ENCODE assay signal across 8 mouse cellular contexts in genomic region chr9:61376650-61377049, GRCm38 (mm10). TPM values are rescaled to one million over a fixed set of nuclear protein-coding genes. Genes with fewer than 3 reads are reported as not detected.
DNase-seq lines count a peak whose midpoint lies in the region; ATAC-seq and TF ChIP-seq lines count a peak whose summit lies in the region.

No protein-coding gene starts in this region.

- no peak for ATAC-seq in lung, embryonic 14.5 days (ENCODE audit: insufficient read depth)
- no peak for ATAC-seq in forebrain, postnatal 0 days
- no peak for ATAC-seq in liver, embryonic 12.5 days
- no peak for ATAC-seq in stomach, embryonic 15.5 days (ENCODE audit: insufficient read depth, low FRiP score, low read depth)

- H3K4me1 ChIP-seq in lung, embryonic 14.5 days (ENCODE audit: insufficient read depth) = peaks cover 45% of the 10 kb centered on the region
- H3K4me1 ChIP-seq in forebrain, postnatal 0 days (ENCODE audit: insufficient read depth) = peaks cover 34% of the 10 kb centered on the region
- peaks cover 95% of the 10 kb centered on the region for H3K4me1 ChIP-seq in liver, embryonic 12.5 days
- H3K4me1 ChIP-seq in stomach, embryonic 15.5 days = peaks cover 67% of the 10 kb centered on the region

- no peak overlapping the region for H3K4me3 ChIP-seq in lung, embryonic 14.5 days (ENCODE audit: low read depth, low read length)
- H3K4me3 ChIP-seq in forebrain, postnatal 0 days (ENCODE audit: low read depth, low read length) = peak overlapping the region; percentile 83
- no peak overlapping the region for H3K4me3 ChIP-seq in liver, embryonic 12.5 days
- H3K4me3 ChIP-seq in stomach, embryonic 15.5 days (replicated peaks) = peak overlapping the region; percentile 8; the same call in 1 of the 2 replicates

- no peak overlapping the region for H3K9ac ChIP-seq in lung, embryonic 14.5 days
- no peak overlapping the region for H3K9ac ChIP-seq in forebrain, postnatal 0 days
- H3K9ac ChIP-seq in liver, embryonic 12.5 days = no peak overlapping the region
- no peak overlapping the region for H3K9ac ChIP-seq in stomach, embryonic 15.5 days

- no peak for DNase-seq in lung, embryonic 14.5 days
- DNase-seq in lung, postnatal 25 days (ENCODE audit: low spot score) = no peak
- DNase-seq in forebrain, postnatal 0 days = no peak
- no peak for DNase-seq in spleen, postnatal 10 days (ENCODE audit: low spot score in 2 of 2)
- no peak for DNase-seq in cerebellum, adult 11-12 months
- DNase-seq in kidney, postnatal 14 days = no peak

- 40% methylated on average over 3 of the region's 3 CpGs for WGBS in lung, embryonic 14.5 days
- WGBS in forebrain, postnatal 0 days = 24% methylated on average over 3 of the region's 3 CpGs
- 47% methylated on average over 3 of the region's 3 CpGs for WGBS in liver, embryonic 12.5 days (ENCODE audit: insufficient replicate concordance)
- 48% methylated on average over 3 of the region's 3 CpGs for WGBS in stomach, embryonic 15.5 days

- peaks cover 60% of the 10 kb centered on the region for H3K36me3 ChIP-seq in lung, embryonic 14.5 days (ENCODE audit: insufficient read depth)
- H3K36me3 ChIP-seq in forebrain, postnatal 0 days (ENCODE audit: insufficient read depth) = 0 out of 2 replicates have a peak, but pooled peaks cover 4% of the 10 kb centered on the region
- peaks cover 19% of the 10 kb centered on the region for H3K36me3 ChIP-seq in liver, embryonic 12.5 days
- 0 out of 2 replicates have a peak, but pooled peaks cover 5% of the 10 kb centered on the region for H3K36me3 ChIP-seq in stomach, embryonic 15.5 days

- H3K27me3 ChIP-seq in lung, embryonic 14.5 days (ENCODE audit: insufficient read depth, low read length) = no peaks in the 10 kb centered on the region
- no peaks in the 10 kb centered on the region for H3K27me3 ChIP-seq in forebrain, postnatal 0 days (ENCODE audit: insufficient read depth, low read length)
- H3K27me3 ChIP-seq in liver, embryonic 12.5 days (replicated peaks) = peaks cover 70% of the 10 kb centered on the region
- H3K27me3 ChIP-seq in stomach, embryonic 15.5 days (replicated peaks) = no peaks in the 10 kb centered on the region

- peak overlapping the region; percentile 99 for H3K4me2 ChIP-seq in lung, embryonic 14.5 days
- peak overlapping the region; percentile 99 for H3K4me2 ChIP-seq in forebrain, postnatal 0 days (ENCODE audit: low read depth)
- H3K4me2 ChIP-seq in liver, embryonic 12.5 days = peak overlapping the region; percentile 28
- peak overlapping the region; percentile 94 for H3K4me2 ChIP-seq in stomach, embryonic 15.5 days

- no peak overlapping the region for H3K27ac ChIP-seq in lung, embryonic 14.5 days (ENCODE audit: low read depth)
- no peak overlapping the region for H3K27ac ChIP-seq in forebrain, postnatal 0 days (ENCODE audit: low read depth, low read length)
- H3K27ac ChIP-seq in liver, embryonic 12.5 days = no peak overlapping the region
- peak overlapping the region; percentile 70 for H3K27ac ChIP-seq in stomach, embryonic 15.5 days

- TF ChIP-seq CTCF in lung, embryonic 14.5 days (IDR thresholded peaks at IDR 0.05; ENCODE audit: low read depth) = no peak
- TF ChIP-seq CTCF in forebrain, postnatal 0 days (IDR thresholded peaks at IDR 0.05; ENCODE audit: low read depth) = no peak

- H3K9me3 ChIP-seq in lung, embryonic 14.5 days (ENCODE audit: low read depth, low read length) = no peaks in the 10 kb centered on the region
- H3K9me3 ChIP-seq in forebrain, postnatal 0 days (ENCODE audit: low read length) = no peaks in the 10 kb centered on the region
- no peaks in the 10 kb centered on the region for H3K9me3 ChIP-seq in liver, embryonic 12.5 days (replicated peaks)
- H3K9me3 ChIP-seq in stomach, embryonic 15.5 days = no peaks in the 10 kb centered on the region

RNA-seq across cellular contexts. Expression of gene Tle3, which starts 4.5 kb away (rescaled TPM):
- 28.7 and 32.5 TPM in 2 replicates for polyA plus RNA-seq in lung, embryonic 14.5 days (2014; fragmentation: Nextera tagmentation; extraction: Ambion mirVana)
- 63.3 and 66.3 TPM in 2 replicates for total RNA-seq in forebrain, postnatal 0 days (2014; rRNA removed)
- polyA plus RNA-seq in forebrain, postnatal 0 days (2015; fragmentation: Nextera tagmentation; extraction: Ambion mirVana) = 16.3 and 21.1 TPM in 2 replicates
- 7.7 and 8.2 TPM in 2 replicates for polyA plus RNA-seq in liver, embryonic 12.5 days (2016; fragmentation: Nextera tagmentation; extraction: Ambion mirVana)
- 24.3 and 25.4 TPM in 2 replicates for polyA plus RNA-seq in stomach, embryonic 15.5 days (2015; fragmentation: Nextera tagmentation; extraction: Ambion mirVana)

Comparison
In these comparisons a context has a peak if more than half of its experiments do, and no peak if none do; other contexts are left out.
1. H3K4me2 ChIP-seq: peak in every context shown above with its lines; median percentile 99 in lung, embryonic 14.5 days; 99 in forebrain, postnatal 0 days; 94 in stomach, embryonic 15.5 days; 28 in liver, embryonic 12.5 days.
2. H3K4me3 ChIP-seq: peak in forebrain, postnatal 0 days (single experiment) and stomach, embryonic 15.5 days (single experiment); none in lung, embryonic 14.5 days (single experiment) and liver, embryonic 12.5 days (single experiment).